Mouse (Mus musculus): ENCODE measurements at regions not wholly inside any gene's neighbourhood (a gene's known extent, or its start where the extent isn't known, plus 50 kb on each side); places are given as distances from the start of the nearest gene placed in this dataset.

GRCm38 (mm10) chr2:118039819-118040206 lies 71.9 kb upstream of the Thbs1 start:
- peak in 1 of 2 experiments; percentile 4 for DNase-seq

GRCm38 (mm10) chr2:118042380-118043055 lies 69.2 kb upstream of the Thbs1 start:
- DNase-seq = no peak

GRCm38 (mm10) chr2:118044666-118045065 lies 67.0 kb upstream of the Thbs1 start:
- DNase-seq = no peak

GRCm38 (mm10) chr2:118050326-118050725 lies 61.4 kb upstream of the Thbs1 start:
- no peak for DNase-seq

- DNase-seq = no peak
Observed at GRCm38 (mm10) chr2:118051610-118052009, 60.1 kb upstream of the Thbs1 start.

DNA sequence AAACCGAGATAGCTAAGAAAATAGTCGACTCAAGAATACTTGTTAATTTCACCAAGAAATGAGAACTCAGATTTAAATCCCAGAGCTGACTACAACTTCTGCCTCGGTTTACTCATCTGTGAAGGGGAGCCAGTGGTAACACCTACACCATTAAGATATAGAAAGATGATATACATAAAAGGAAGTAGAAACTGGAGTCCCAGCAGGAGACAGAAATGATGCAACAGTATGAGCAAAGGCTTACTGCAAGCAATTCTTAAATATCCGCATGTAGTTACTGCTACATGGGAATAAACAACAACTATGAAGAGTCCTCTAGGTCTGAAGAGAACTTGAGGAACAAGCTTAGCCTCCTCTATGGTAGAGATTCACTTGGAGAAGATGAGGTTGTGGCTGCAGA lies 58.2 kb upstream of the Thbs1 start:
- DNase-seq = no peak

GRCm38 (mm10) chr2:118058654-118059395 lies 52.9 kb upstream of the Thbs1 start:
- DNase-seq = no peak

DNA sequence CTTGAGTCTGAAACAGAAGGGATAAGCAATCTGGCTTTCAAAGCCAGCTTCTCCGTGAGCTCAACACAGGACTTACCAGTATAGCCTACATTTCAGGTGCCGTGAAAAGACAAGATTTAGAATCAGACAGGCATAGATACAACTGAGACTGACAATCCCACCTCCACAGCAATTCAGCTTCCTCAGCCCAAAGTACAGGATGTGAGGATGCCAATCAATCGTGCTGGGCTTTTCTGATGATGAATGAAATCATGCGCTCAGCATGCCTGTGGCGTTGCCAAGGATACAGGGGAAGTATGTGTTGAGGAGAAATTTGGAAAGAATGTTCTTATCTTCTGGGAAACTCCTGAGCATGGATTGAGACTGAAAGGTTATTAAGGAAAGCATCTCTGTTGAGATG lies 50.4 kb upstream of the Thbs1 start:
- no peak for DNase-seq

All from lung, adult 18-20 months (tissue).